Mouse (Mus musculus) activated CD4-positive, CD25-positive, alpha-beta regulatory T cell, adult 9 weeks (primary cell): ENCODE measurements around the gene Mepce. TPM values are rescaled to one million over a fixed set of nuclear protein-coding genes. Genes with fewer than 3 reads are reported as not detected.

Experiments used
- polyA plus RNA-seq: library from polyadenylated mRNA; unstranded; fragments of 100-300 nt; shearing (Covaris generic); gene quantifications from one replicate; pipeline ENCODE4 v1.2.1, GENCODE M21; 2017

Gene Mepce
- 17.9 TPM for polyA plus RNA-seq

GRCm38 (mm10) chr5:137787151-137787928 lies at the start of gene Mepce, which contains the start of gene Zcwpw1:
TSS of gene Mepce (minus strand) at chr5:137787655.
TSS of gene Zcwpw1 (plus strand) at chr5:137787798.

GRCm38 (mm10) chr5:137835966-137836520 lies 48.6 kb upstream of the Mepce start, which contains the start of gene Pilra:
TSS of gene Pilra (minus strand) at chr5:137836281.

GRCm38 (mm10) chr5:137778635-137779034 lies 8.8 kb downstream of the Mepce start, which contains the start of gene Ppp1r35:
TSS of gene Ppp1r35 (plus strand) at chr5:137778849.

GRCm38 (mm10) chr5:137745214-137746171 lies 42.0 kb downstream of the Mepce start, which contains the start of gene Tsc22d4:
TSS of gene Tsc22d4 (plus strand) at chr5:137745730.

GRCm38 (mm10) chr5:137741023-137741931 lies 46.2 kb downstream of the Mepce start, which contains the start of gene Nyap1:
TSS of gene Nyap1 (minus strand) at chr5:137741607.

Other genes with a start within 250 kb of the Mepce start
- not detected for gene Actl6b, start 234.1 kb downstream of the Mepce start, polyA plus RNA-seq
- 0.68 TPM for gene Tfr2, start 217.8 kb downstream of the Mepce start, polyA plus RNA-seq
- 94.8 TPM for gene Mospd3, start 186.6 kb downstream of the Mepce start, polyA plus RNA-seq
- gene Pcolce, start 173.9 kb downstream of the Mepce start, polyA plus RNA-seq, result 2.3 TPM
- gene Fbxo24, start 158.7 kb downstream of the Mepce start, polyA plus RNA-seq, result 0.40 TPM
- gene Lrch4, start 158.5 kb downstream of the Mepce start, polyA plus RNA-seq, result 322 TPM
- gene Gm20605, start 158.5 kb downstream of the Mepce start, polyA plus RNA-seq, result 81.4 TPM
- 137 TPM for gene Sap25, start 146.3 kb downstream of the Mepce start, polyA plus RNA-seq
- gene Irs3, start 141.9 kb downstream of the Mepce start, polyA plus RNA-seq, result not detected
- 31.3 TPM for gene Agfg2, start 102.9 kb downstream of the Mepce start, polyA plus RNA-seq
- gene Nyap1, start 46.0 kb downstream of the Mepce start, polyA plus RNA-seq, result 1.7 TPM
- 458 TPM for gene Tsc22d4, start 41.9 kb downstream of the Mepce start, polyA plus RNA-seq
- 27.6 TPM for gene Ppp1r35, start 8.8 kb downstream of the Mepce start, polyA plus RNA-seq
- 10.8 TPM for gene Zcwpw1, start 143 bp upstream of the Mepce start, polyA plus RNA-seq
- gene Pilra, start 48.6 kb upstream of the Mepce start, polyA plus RNA-seq, result 1.9 TPM
- 0.88 TPM for gene Pilrb1, start 70.5 kb upstream of the Mepce start, polyA plus RNA-seq
- 0.77 TPM for gene Pilrb2, start 84.2 kb upstream of the Mepce start, polyA plus RNA-seq
- not detected for gene Cyp3a13, start 134.0 kb upstream of the Mepce start, polyA plus RNA-seq
- gene Gjc3, start 175.4 kb upstream of the Mepce start, polyA plus RNA-seq, result not detected
- not detected for gene Azgp1, start 193.9 kb upstream of the Mepce start, polyA plus RNA-seq
- gene Smok3a, start 233.6 kb upstream of the Mepce start, polyA plus RNA-seq, result not detected
- not detected for gene Smok3b, start 233.8 kb upstream of the Mepce start, polyA plus RNA-seq